Mouse (Mus musculus) urinary bladder, postnatal 4 days (tissue): ENCODE results near the gene Haus3.
A peak's percentile ranks its signal among the peaks of the same experiment; 100 is the strongest.

Experiments
- DNase-seq, 2 experiments: peaks; one replicate each; pipeline ENCODE4 v3.0.0; 2021 to 2022; ENCODE audit warnings: low spot score in 2 of 2

Haus3 gene

GRCm38 (mm10) chr5:34168950-34169891, at the start of gene Haus3, which contains the start of gene Poln:
Haus3 (minus strand) TSS chr5:34169527.
Poln (minus strand) TSS chr5:34169448.
- peak; percentile 96 to 97 for DNase-seq

GRCm38 (mm10) chr5:34218672-34219071, 49.3 kb upstream of the Haus3 start:
- no peak for DNase-seq

- no peak for DNase-seq
Measured at GRCm38 (mm10) chr5:34217756-34218155, 48.4 kb upstream of the Haus3 start.

DNA sequence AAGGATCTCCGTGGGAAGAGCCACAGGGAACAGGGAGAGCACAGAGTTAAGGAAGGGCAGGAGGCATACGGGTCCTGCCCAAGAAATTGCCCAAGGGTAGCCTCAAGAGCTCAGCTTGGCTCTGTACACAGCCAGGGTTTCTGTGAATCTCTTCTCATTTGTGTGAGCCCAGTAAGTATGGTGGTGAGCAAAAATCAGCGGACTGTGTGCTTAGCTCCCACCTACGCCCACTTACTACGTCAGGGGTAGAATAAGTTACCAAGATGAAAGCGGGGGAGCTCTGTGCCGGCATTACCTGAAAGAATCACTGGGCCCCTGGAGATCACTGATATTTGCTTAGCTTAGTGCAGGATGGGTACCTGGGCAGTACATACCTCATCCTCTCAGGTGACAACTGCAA, 46.7 kb upstream of the Haus3 start:
- DNase-seq = no peak

DNA sequence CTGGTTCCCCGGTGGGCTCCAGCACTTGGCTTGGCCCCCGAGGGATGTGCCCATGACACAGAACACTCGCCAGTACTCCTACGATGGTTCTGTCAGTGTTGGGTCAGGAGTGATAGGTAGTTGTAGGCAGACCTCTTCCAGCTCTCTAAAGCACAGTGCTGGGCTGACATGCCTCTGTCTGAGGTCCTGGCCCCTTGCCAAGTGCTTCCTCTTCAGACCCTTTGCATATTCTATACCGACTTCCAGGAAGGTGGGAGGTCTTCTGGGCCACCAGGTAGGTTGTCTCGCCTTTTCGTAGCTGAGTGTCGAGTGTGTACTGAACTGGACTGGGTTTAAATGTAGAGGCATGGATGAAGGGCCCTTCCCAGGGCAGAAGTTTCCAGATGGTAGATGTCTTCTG, 44.3 kb upstream of the Haus3 start:
- DNase-seq = no peak

- DNase-seq = peak; percentile 66 to 78
Measured at GRCm38 (mm10) chr5:34210279-34210678, 41.0 kb upstream of the Haus3 start.

DNA sequence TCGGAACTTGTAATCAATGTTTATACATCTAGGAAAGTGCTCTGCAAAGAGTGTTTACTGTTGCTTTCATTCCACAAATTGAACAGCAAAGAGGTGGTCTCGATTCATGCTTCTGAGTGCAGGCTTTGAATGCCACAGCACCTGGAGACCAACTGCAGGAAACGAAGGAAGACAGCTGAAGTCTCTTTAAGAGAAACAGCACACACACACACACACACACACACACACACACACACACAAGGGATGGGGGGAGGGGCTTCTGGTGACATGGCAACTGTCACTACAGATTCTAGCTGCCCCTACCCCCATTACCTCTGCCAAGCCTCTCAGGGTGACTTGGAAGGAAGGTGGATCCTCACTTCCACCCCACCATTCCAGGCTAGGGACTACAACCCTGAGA, 38.2 kb upstream of the Haus3 start:
- DNase-seq = no peak

- DNase-seq = no peak
Measured at GRCm38 (mm10) chr5:34205788-34206187, 36.5 kb upstream of the Haus3 start.

- DNase-seq = no peak
Measured at GRCm38 (mm10) chr5:34204911-34205310, 35.6 kb upstream of the Haus3 start.

DNA sequence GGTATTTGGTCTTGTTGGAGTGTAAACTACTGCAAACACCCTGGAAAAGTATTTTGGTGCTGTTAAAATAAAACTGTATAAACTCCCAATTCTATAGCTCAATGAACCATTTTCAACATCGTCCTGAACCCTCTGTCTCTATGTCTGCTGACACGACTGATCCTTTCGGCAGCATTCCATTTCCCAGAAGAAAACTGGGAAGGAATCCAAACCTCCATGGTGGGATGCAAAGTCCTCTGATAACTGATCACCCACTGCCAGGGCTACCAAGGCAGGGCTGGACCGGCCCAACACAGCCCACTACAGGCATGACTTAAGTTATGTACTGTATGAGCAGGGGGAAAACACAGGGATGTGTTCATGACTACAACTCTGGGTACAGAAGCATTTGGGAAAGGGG, 32.7 kb upstream of the Haus3 start:
- DNase-seq = no peak

- no peak for DNase-seq
Measured at GRCm38 (mm10) chr5:34201396-34201795, 32.1 kb upstream of the Haus3 start.

- DNase-seq = no peak
Measured at GRCm38 (mm10) chr5:34198615-34199014, 29.3 kb upstream of the Haus3 start.

- DNase-seq = no peak
Measured at GRCm38 (mm10) chr5:34197243-34197642, 27.9 kb upstream of the Haus3 start.

DNA sequence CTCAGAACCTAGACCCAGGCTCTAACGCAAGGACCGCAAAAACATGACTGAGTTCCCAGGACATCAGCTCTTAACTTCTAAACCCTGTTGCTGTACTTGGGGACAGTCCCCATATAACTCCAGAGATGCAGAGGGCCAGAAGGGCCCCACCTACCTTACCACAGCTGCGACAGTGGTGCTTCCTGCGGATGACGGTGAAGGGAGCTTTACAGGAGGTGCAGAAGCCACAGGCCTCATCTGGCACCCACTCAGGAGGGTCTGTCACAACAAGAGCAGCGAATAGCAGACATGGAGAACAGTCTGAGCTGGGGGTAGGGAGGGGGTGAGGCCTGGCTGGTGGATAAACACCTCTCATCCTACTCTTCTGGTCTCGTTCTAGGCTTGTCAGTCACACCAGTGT, 27.1 kb upstream of the Haus3 start:
- no peak for DNase-seq

DNA sequence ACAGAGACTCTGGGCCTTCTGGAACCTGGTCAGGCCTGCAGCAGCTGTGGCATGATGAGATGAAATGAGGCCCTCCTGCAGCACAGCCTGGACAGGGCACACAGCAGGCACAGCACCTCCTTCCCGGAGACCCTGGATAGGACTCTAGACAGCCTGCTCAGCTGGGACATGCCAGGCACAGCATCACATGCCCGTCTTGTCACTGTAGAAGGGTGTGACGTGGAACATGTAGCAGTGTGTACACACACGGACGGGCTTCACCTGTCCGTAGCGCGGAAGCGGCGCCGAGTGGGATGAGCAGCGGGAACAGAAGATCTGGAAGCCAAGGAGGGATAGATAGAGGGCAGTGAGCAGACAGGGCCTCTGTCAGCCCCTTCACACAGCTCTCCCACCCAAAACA, 26.5 kb upstream of the Haus3 start:
- no peak for DNase-seq

- no peak for DNase-seq
Measured at GRCm38 (mm10) chr5:34194975-34195662, 25.8 kb upstream of the Haus3 start.

DNA sequence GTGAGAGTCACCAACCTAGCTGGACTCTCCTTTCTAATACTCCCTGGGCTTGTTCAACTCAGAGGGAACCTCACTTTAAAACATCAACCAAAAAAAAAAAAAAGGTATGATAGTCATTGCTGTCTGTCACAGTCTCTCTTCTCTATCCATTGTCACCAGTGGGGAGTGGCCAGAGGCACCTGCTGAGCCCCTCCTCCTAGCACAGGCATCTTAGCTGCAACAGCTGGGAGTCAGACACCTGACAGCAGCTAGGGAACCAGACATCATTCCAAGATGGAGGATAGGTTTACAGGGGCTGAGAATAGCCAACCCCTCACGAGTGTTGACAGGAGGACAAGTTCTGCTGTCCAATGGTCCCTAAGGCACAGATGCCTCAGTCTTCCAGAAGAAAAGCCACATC, 25.1 kb upstream of the Haus3 start:
- DNase-seq = no peak

DNA sequence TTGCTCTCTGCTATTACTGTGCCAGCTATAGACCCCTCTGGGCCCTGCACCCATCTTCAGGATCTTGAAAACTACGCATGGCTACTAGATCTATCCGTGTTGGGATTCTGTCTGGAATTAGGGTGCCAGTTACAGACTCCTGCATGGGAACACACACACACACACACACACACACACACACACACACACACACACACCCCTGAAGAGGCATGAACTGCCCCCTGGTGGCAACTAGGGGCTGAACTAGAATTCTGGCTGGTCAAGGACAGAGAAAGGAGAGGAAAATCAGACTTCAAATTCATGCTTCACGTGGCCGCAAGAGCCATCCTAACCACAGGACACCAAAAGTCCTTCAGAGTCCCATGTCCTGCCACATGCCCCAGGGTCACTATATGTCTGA, 22.5 kb upstream of the Haus3 start:
- DNase-seq = no peak

- no peak for DNase-seq
Measured at GRCm38 (mm10) chr5:34191021-34191420, 21.7 kb upstream of the Haus3 start.

DNA sequence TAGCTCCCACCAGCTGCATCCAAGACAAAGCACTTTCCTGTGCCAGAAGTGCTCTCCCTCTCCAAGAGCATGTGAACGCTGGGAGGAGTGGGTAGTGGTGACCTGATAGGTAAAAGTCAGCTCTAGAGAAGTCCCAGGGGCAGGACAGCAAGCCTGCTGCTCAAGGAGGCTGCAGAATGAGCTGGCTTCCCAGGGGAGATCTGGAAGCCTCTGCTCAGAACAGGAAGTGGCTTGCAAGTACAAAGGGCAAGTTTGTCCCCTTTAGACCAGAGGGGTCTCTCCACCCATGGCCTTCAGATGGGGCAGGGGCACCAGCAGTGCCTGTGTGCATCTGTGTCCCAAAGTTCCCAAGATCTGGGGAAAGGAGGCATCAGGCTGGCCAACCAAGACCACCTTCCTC, 20.2 kb upstream of the Haus3 start:
- no peak for DNase-seq

GRCm38 (mm10) chr5:34188856-34189255, 19.5 kb upstream of the Haus3 start:
- DNase-seq = no peak

DNA sequence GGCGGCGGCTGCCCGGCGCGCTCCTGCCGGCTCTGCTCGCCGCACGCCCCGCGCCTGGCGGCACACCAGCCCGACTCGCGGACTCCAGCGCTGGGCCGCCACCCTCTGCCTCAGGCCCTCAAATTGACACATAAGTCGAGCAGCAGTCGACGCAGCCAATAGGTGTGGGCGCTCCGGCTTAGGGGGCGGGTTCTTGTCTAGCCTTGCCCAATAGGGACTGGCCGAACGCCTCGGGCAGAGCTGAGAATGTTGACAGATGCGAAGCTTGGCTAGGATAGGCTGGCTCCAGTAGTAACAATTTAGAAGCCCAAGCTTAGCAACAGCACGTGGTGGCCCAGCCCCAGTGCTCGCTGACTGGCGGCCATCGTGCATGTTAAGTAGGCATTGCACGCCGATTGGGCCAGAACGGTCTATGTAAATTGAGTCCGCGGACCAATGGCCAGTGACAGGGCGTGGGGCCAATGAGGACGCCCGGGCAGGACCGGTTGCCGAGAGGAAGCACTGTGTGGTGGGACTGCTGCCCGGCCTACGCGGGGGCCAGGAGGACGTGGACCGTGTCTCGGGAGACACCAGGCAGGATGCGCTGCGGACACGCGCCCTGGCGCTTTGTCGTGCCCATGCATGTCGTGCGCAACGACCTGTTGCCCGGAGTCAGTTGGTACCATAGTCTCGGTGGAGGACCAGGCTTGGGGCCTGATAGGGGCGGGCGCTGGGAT, 18.4 kb upstream of the Haus3 start, which contains the start of gene Mxd4:
Gene Mxd4, minus strand, starts transcription at position 120 of the 716 bp plus-strand sequence.
- peak; percentile 98 for DNase-seq
